Mouse (Mus musculus): Measurements from ENCODE around the gene Gm11562.

The Gm11562 gene

GRCm38 (mm10) chr11:99583245-99583704, 37.0 kb downstream of the Gm11562 start, which contains the start of gene Krtap1-4:
Gene Krtap1-4, minus strand, starts transcription at chr11:99583654.
- DNase-seq (ENCODE audit: low spot score), result no peak

- no peak for DNase-seq (ENCODE audit: low spot score)
Measured at GRCm38 (mm10) chr11:99581564-99581963, 38.7 kb downstream of the Gm11562 start.

- DNase-seq (ENCODE audit: low spot score), result no peak
Measured at GRCm38 (mm10) chr11:99581051-99581450, 39.2 kb downstream of the Gm11562 start.

- no peak for DNase-seq (ENCODE audit: low spot score)
Measured at GRCm38 (mm10) chr11:99580636-99581035, 39.6 kb downstream of the Gm11562 start, which contains the start of gene Krtap1-5. Gene Krtap1-5, minus strand, starts transcription at chr11:99581016.

- peak; percentile 56 for DNase-seq (ENCODE audit: low spot score)
Measured at GRCm38 (mm10) chr11:99574106-99574505, 46.1 kb downstream of the Gm11562 start.

- DNase-seq (ENCODE audit: low spot score), result no peak
Measured at GRCm38 (mm10) chr11:99573164-99573563, 47.1 kb downstream of the Gm11562 start.
